Mouse (Mus musculus) neural tube, embryonic 11.5 days (tissue): ENCODE measurements around the gene Rpusd4. TPM values are rescaled to one million over a fixed set of nuclear protein-coding genes. Genes with fewer than 3 reads are reported as not detected.

Experiments
- ATAC-seq: fragments of 200-750 bp; cut with Nextera tagmentation; 2 replicates; pipeline ENCODE4 v1.8.0; 2017; ENCODE audit warnings: moderate number of reproducible peaks, mild to moderate bottlenecking, moderate TSS enrichment, moderate library complexity; ENCODE audit not compliant: insufficient read depth, low FRiP score, low TSS enrichment
- DNase-seq: peaks from one replicate; pipeline ENCODE4 v3.0.0-alpha.2; 2015; ENCODE audit warnings: low spot score
- H3K27ac ChIP-seq: fragments of 300-500 bp; sonication (generic); 2 replicates; pipeline ENCODE4 v1.5.1; 2014; ENCODE audit warnings: low read depth, mild to moderate bottlenecking, low read length
- H3K27me3 ChIP-seq: fragments of 300-500 bp; sonication (generic); 2 replicates; pipeline ENCODE4 v1.6.1; 2014; ENCODE audit warnings: mild to moderate bottlenecking, low read length, mixed read lengths; ENCODE audit not compliant: control insufficient read depth, insufficient read depth
- H3K36me3 ChIP-seq: fragments of 300-500 bp; sonication (generic); 2 replicates; pipeline ENCODE4 v1.6.1; 2014; ENCODE audit warnings: mild to moderate bottlenecking, low read length, moderate library complexity, mixed read lengths; ENCODE audit not compliant: control insufficient read depth, insufficient read depth
- H3K4me1 ChIP-seq: fragments of 300-500 bp; sonication (generic); 2 replicates; pipeline ENCODE4 v1.6.1; 2014; ENCODE audit warnings: low read length, mixed read lengths; ENCODE audit not compliant: control insufficient read depth, insufficient read depth
- H3K4me2 ChIP-seq: fragments of 300-500 bp; sonication (generic); 2 replicates; pipeline ENCODE4 v1.6.1; 2014; ENCODE audit warnings: low read depth, mild to moderate bottlenecking, moderate library complexity
- H3K4me3 ChIP-seq: fragments of 300-500 bp; sonication (generic); 2 replicates; pipeline ENCODE4 v1.5.1; 2014; ENCODE audit warnings: low read depth, low read length
- H3K9ac ChIP-seq: fragments of 300-500 bp; sonication (generic); 2 replicates; pipeline ENCODE4 v1.6.1; 2014; ENCODE audit warnings: mild to moderate bottlenecking, low read length
- H3K9me3 ChIP-seq: fragments of 300-500 bp; sonication (generic); 2 replicates; pipeline ENCODE4 v1.6.1; 2016; ENCODE audit warnings: low read length; ENCODE audit not compliant: control insufficient read depth
- WGBS: fragments of 180-500 bp; shearing (Covaris S2); extraction: QIAGEN DNeasy Blood & Tissue Kit; methylation state at CpG from one replicate; pipeline ENCODE4 v1.1.7; 2014; 5-methylcytosine and 5-hydroxymethylcytosine counted together
- polyA plus RNA-seq: library from polyadenylated mRNA; unstranded; fragments of >200 nt; fragmentation: Nextera tagmentation; extraction: Ambion mirVana; gene quantifications from 2 replicates; pipeline ENCODE4 v1.2.1, GENCODE M21; 2014

The Rpusd4 gene
- polyA plus RNA-seq, 1 experiment from 2014 or later, result 29.4 TPM

DNA sequence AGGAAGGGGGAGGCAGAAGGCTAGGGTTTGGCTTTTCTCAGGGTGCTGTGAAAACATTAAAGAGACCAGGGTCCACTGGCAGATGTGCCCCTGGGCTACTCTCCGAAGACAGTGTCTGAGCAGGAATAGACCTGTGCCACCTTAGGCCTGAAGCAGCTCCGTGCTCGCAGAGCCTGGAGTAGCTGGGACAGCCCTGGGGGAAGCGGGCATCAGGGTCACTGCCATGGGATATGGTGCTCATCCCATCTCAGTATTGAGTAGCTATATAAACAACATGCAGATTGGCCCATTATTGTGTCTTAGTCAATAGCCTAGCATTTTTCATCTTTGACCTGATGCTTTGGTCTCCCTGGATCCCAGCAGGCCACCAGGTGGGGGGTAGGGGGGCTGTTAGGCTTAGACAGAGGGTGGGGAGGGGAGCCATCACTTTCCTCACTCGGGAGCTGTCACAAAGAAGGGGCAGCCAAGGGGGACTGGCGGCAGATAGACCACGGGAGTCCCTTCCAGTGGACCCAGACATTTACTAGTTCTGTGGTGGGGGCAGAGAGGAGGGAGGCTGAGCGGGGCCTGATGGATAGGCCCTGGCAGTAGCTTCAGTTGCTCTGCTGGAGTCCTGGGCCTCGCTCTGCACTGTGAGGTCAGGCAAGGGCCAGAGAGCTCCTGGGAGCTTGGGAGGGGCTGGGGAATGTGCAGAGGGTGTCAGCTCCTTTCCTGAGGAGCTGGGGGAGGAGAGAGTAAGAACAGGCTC is 49.7 kb downstream of the Rpusd4 start:
- Histone ChIP-seq H3K9ac (no peak overlapping the region), H3K36me3 (no peaks in the 10 kb centered on the region), H3K4me2 (no peak overlapping the region), H3K4me3 (no peak overlapping the region), H3K4me1 (peaks cover 26% of the 10 kb centered on the region), H3K27ac (peak overlapping the region; percentile 54), H3K27me3 (no peaks in the 10 kb centered on the region), H3K9me3 (no peaks in the 10 kb centered on the region)
- DNase-seq (no peak), ATAC-seq (peak; percentile 67)
- WGBS, result 15% methylated on average over 9 of the region's 9 CpGs

DNA sequence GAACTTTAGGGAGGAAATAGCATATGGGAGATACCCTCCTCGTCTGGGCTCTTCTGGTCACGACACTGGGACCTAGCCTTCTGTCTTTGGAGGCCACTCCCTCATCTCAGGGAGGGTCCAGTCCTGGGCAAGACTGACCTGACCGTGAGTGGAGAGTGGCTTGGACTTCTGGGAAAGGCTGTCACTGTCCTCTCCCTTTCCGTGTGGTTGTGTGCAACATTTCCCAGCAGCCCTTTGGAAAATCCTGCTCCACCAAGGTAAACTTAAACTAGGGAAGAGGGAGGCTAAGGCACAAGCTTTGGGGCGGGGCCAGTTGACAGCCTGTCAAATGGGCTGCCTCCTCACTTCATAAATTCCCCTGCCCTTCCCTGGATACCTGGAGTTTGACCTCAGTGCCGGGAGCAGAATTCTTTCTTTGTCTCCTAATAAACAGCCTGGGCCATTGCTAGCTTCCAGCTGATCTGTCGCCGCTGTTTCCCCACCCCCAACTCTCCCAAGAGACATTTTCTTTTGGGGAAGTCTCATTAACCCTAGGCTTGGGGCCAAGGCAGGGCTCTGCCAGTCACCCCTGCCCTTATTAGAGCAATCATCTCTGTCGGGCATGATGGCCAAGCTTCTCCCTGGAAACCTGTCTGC is 51.0 kb downstream of the Rpusd4 start:
- Histone ChIP-seq H3K36me3 (no peaks in the 10 kb centered on the region), H3K4me2 (no peak overlapping the region), H3K9ac (no peak overlapping the region), H3K27ac (no peak overlapping the region), H3K9me3 (no peaks in the 10 kb centered on the region), H3K27me3 (no peaks in the 10 kb centered on the region), H3K4me3 (no peak overlapping the region), H3K4me1 (peaks cover 26% of the 10 kb centered on the region)
- DNase-seq (no peak), ATAC-seq (no peak)
- 19% methylated on average over 9 of the region's 9 CpGs for WGBS

DNA sequence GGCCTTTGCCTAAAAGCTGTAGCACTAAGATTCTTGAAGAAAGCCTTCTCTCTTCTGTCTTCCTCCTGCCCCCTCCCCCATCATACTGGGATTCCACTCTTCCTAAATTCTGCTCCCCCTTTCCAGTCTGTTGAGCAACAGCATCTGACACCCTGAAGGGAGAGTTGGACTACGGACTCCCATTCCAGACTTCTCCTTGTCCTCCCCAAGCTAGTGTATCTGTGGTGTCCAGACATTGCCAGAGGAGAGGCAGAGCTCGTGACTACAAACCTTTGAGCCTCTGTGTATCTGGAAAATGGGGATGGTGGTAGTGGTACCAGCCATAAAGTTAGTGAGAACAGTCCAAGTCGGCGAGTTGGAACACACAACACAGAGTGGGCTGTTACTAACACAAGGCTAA is 52.6 kb downstream of the Rpusd4 start:
- Histone ChIP-seq H3K4me2 (no peak overlapping the region), H3K9ac (no peak overlapping the region), H3K9me3 (no peaks in the 10 kb centered on the region), H3K4me1 (peaks cover 26% of the 10 kb centered on the region), H3K4me3 (no peak overlapping the region), H3K36me3 (no peaks in the 10 kb centered on the region), H3K27ac (no peak overlapping the region), H3K27me3 (no peaks in the 10 kb centered on the region)
- WGBS, result 87% methylated on average over 4 of the region's 4 CpGs
- no peak for ATAC-seq
- DNase-seq, result no peak

DNA sequence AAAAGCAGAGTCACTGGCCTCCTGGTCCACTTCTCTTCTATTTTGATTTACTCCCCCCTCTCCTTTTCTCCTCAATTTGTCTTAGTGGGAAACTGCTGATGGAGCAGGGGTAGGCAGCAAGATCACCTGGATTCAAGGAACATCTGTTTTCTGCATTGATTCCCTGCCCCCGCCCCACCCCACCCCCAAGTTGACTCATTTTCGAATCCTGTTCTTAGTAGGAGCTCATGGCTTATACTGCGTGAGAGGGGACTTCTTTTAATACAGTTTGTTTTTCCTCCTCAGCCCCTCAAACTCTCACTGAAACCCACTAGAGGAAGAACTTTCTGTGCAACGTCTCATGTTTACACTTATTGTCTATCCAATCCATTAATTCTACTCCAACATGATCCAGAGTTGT is 56.3 kb downstream of the Rpusd4 start:
- 64% methylated on average over 4 of the region's 4 CpGs for WGBS
- Histone ChIP-seq H3K9me3 (no peaks in the 10 kb centered on the region), H3K4me1 (peaks cover 1% of the 10 kb centered on the region), H3K4me3 (no peak overlapping the region), H3K36me3 (no peaks in the 10 kb centered on the region), H3K9ac (no peak overlapping the region), H3K27me3 (peaks cover 13% of the 10 kb centered on the region), H3K4me2 (no peak overlapping the region), H3K27ac (no peak overlapping the region)
- DNase-seq (no peak), ATAC-seq (no peak)

DNA sequence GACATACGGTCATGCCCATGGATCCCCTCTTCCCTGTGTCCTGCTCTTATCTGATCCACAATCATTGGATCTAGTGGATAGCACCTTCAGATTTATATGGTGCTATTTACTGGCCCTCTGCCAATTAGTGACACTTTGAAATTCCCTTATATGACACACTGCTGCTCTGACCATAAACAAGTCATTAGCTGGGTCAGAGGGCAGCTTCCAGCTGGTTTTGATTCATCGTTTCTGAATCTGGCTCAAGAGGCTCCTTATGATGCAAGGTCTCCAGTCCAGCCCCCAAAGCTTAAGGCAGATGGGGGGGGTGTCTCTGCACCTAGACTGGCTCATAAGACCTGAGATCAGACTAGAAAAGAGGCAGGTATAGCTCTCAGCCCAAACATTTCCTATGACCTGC is 56.9 kb downstream of the Rpusd4 start:
- H3K4me1 ChIP-seq, result no peaks in the 10 kb centered on the region
- 26% methylated on average over 2 of the region's 2 CpGs for WGBS
- no peaks in the 10 kb centered on the region for H3K9me3 ChIP-seq
- H3K4me3 ChIP-seq, result no peak overlapping the region
- H3K27ac ChIP-seq, result no peak overlapping the region
- H3K4me2 ChIP-seq, result no peak overlapping the region
- no peak overlapping the region for H3K9ac ChIP-seq
- peaks cover 17% of the 10 kb centered on the region for H3K27me3 ChIP-seq
- DNase-seq, result no peak
- ATAC-seq, result no peak
- no peaks in the 10 kb centered on the region for H3K36me3 ChIP-seq

DNA sequence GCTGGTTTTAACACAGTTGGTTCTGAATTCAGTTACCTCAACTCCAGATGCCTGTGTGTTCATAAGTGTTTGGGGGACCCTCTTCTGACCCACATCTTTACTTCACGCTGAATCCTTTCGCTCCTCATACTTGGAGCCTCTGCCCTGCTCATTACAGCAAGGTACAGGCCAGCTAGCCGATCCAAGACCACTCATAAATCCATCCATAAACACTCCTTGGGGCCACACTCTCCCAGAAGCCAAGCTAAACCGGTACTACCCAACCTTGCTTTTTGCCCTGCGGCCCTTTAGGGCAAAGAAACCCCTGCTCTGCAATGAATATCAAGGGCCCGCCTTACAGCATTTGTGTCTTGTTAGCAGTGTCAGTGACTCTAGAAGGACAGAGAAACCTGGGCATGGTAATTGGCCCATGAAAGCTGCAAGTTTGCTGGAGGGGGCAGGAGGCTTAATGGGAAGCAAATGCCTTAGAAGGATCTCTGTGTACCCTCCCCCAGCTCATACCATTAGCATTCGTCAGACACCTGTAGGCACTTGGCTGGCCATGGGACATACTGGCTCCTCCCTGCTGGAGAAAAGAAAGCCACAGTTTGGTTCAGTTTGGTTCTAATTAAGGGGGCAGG is 59.1 kb downstream of the Rpusd4 start:
- no peaks in the 10 kb centered on the region for H3K9me3 ChIP-seq
- no peak overlapping the region for H3K27ac ChIP-seq
- H3K4me2 ChIP-seq, result no peak overlapping the region
- H3K27me3 ChIP-seq, result peaks cover 19% of the 10 kb centered on the region
- DNase-seq, result no peak
- no peaks in the 10 kb centered on the region for H3K36me3 ChIP-seq
- WGBS, result 34% methylated on average over 7 of the region's 7 CpGs
- peaks cover 14% of the 10 kb centered on the region for H3K4me1 ChIP-seq
- no peak overlapping the region for H3K4me3 ChIP-seq
- no peak for ATAC-seq
- no peak overlapping the region for H3K9ac ChIP-seq

Other genes with a start within 250 kb of the Rpusd4 start
- 12.3 and 16.1 TPM in 2 replicates for gene St3gal4, start 148.6 kb upstream of the Rpusd4 start, polyA plus RNA-seq
- 88.7 and 92.0 TPM in 2 replicates for gene Dcps, start 91.8 kb upstream of the Rpusd4 start, polyA plus RNA-seq
- 102 and 105 TPM in 2 replicates for gene Srpr, start 67.7 kb upstream of the Rpusd4 start, polyA plus RNA-seq
- 15.1 and 16.6 TPM in 2 replicates for gene Tirap, start 67.6 kb upstream of the Rpusd4 start, polyA plus RNA-seq
- gene Foxred1, start 56.8 kb upstream of the Rpusd4 start, polyA plus RNA-seq, result 34.7 and 35.6 TPM in 2 replicates
- 74.9 and 78.6 TPM in 2 replicates for gene Fam118b, start 60 bp upstream of the Rpusd4 start, polyA plus RNA-seq
- gene Cdon, start 153.3 kb downstream of the Rpusd4 start, polyA plus RNA-seq, result 8.5 and 11.5 TPM in 2 replicates